Mouse (Mus musculus) retina, adult 2 months (tissue): ENCODE measurements around the gene Acads.

Experiments
- DNase-seq: peaks from one replicate; pipeline ENCODE4 v3.0.0-alpha.2; 2012; ENCODE audit warnings: low read depth, low spot score

The Acads gene

DNA sequence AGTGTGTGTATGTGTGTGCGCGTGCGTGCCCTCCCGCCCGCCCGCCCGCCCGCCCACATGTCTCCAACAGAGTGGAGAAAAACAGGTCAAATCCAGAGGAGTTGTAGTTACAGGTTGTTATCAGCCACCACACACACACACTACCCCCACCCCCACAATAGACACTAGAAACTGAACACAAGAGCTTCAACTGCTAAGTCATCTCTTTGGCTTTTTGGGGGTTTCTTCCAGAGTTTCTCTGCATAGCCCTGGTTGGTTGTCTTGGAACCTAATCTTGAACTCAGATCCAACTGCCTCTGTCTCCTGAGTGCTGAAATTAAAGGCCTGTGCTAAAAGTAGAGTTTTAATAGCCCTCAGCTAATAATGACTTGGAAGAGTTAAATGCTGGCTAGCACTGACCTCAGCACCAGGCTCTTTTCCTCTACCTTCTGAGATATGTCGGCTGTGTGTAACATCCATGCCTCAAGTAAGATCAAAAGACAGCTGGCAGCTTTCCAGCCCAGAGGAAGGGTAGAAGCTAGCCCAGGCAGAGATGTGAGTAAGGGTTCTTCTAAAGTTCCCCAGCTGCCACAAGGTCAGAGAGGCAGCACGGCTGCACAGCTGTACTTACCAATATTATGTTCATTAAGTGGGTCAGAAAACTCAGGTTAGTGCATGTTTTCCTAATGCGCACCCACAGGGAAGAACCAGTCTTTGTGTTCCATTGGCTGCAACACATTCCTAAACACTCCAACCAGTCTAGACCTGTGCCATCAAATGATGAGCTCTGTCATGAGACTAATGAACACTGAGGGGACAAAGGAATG is 47.8 kb downstream of the Acads start:
- no peak for DNase-seq

DNA sequence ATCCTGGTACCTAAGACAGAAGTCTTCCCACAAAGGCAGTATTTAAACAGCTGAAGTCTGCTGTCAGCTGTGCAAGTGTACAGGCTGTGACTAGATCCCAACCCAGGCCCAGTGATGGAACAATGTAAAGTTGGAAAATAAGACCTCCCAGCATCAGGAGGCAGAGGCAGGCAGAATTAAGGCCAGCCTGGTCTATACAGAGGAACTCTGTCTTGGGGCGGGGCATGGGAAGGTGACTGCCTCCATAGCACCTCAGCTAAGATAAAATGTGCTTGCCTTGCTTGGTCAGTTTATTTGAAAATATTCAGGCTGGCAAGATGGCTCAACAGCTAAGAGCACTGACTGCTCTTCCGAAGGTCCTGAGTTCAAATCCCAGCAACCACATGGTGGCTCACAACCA is 48.7 kb downstream of the Acads start:
- no peak for DNase-seq

- DNase-seq: no peak
Measured at GRCm38 (mm10) chr5:115069611-115070010, 49.5 kb downstream of the Acads start.

GRCm38 (mm10) chr5:115068671-115069421 is 50.3 kb downstream of the Acads start:
- DNase-seq: no peak

DNA sequence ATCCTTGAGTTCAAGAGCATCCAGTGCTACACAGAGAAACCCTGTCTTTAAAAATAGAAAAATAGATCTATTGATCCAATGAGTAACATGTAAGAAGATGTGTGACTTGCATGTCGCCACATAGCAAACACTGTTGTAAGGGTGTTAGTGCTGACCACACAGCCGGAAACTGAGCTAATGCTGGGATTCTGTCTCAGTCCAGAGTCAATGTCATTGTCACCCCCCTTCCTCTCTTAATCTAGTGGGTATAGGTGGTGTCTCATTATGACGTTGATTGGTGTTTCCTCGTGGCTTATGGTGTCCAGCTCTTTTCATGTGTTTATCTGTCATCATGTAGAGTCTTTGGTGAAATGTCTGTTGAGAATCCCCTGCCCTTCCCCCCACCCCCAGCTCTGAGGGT is 52.9 kb downstream of the Acads start:
- no peak for DNase-seq

- DNase-seq: no peak
Measured at GRCm38 (mm10) chr5:115063391-115063790, 55.8 kb downstream of the Acads start.

GRCm38 (mm10) chr5:115062566-115062965 is 56.6 kb downstream of the Acads start:
- no peak for DNase-seq

DNA sequence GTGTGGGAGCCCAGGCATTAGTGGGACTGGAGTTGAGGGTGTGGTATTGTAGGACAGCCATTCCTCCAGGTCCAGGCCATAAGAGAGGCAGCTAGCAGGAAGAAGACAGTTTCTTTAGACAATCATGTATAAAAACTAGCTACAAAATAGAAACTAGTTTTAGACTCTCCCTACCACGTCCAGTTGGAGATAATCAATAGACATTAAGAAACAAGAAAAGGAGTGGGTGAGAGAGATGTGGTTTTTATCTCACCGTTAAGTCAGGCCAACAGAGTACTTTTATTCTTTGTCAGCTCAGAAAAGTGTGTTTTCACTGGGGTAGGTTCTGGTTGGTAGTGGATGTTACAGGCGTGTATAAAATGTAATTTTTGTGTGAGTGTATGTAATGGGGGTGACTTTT is 58.2 kb downstream of the Acads start:
- DNase-seq: no peak
